Mouse (Mus musculus): ENCODE results near the gene Sema3a.

The Sema3a gene

GRCm38 (mm10) chr5:13125241-13125692, at the start of gene Sema3a:
Sema3a (plus strand) TSS chr5:13125414.
- no peak for DNase-seq (ENCODE audit: low spot score in 2 of 2)

DNA sequence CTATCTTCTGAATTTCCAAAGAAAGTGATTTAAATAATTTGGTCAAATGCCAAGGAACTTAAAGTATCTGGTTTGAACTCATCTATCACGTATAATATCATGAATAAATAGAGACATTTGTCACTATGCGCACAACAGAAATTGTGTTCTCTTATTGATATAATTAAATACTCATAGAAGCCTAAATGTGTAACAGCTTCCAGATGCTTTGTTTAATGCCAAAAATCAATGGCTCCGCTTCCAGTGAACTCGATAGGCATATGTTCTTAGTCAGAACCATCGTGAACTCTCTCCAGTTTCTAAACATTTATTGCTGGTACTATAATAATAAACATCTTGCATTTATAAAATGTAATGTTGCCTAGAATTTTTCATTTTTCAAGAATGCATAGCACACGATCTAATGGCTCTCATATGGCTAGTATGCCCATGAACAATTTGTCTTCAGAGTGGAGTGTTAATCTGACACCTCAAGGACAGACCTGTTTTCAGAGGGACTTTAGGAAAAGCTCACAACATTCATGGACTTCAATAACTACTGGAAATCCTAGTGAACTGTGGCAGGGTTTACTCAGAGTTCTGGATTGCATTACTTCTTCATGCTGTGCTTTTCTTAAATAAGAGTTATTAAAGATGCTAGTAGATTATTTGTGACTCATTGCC, 40.3 kb upstream of the Sema3a start:
- DNase-seq (ENCODE audit: low spot score in 2 of 2) = no peak

DNA sequence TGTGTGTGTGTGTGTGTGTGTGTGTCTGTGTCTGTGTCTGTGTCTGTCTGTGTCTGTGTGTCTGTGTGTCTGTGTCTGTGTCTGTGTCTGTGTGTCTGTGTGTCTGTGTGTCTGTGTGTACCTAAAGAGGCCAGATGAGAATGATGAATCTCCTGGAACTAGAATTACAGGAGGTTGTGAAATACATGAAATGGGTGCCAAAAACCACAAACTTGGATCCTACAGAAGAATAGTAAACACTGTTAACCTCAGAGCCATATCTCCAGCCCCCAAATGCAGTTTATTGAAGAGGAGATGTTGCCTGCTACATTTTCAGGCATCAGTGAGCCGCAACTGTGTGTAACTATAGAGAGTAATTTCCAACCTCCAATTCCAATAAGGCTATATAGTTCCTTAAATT, 34.8 kb upstream of the Sema3a start:
- no peak for DNase-seq (ENCODE audit: low spot score in 2 of 2)

DNA sequence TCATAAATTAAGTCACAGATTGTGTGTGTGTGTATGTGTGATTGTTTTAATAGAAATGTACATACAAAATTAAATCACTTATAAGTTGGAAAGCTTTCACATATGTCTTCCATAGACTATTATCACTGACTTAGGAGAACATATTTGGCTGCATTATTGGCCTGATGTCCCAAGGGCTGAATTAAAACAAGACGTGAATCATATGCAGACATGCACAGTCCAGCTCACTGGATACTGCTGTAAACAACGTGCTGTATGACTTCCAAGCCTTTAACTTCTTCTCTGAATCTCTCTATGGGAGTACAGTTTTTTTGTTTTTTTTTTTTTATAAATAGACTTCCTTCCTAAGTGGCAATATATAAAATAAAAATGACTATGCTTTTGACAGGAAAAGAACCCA, 15.7 kb upstream of the Sema3a start:
- DNase-seq (ENCODE audit: low spot score in 2 of 2) = no peak

- no peak for DNase-seq (ENCODE audit: low spot score in 2 of 2)
Observed at GRCm38 (mm10) chr5:13117236-13117635, 8.0 kb upstream of the Sema3a start.

DNA sequence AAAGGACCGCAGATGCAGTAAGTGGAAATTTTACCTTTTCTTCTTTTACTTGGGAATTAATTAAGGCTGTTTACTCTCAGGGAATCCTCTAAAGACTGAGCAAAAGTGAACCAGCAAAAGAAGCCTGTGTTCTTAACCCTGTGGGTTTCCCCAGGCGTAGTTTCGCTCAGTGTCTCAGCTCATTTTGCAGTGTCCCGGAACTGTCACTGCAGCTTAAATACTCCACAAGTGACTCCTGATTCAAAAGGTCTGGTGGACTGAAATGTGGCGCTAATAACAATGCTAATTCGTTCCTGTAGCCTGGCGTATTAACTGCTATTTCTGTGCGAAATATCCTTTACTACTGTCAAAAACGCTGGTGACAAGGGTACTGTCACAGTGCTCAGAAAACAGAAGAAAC, 543 bp downstream of the Sema3a start:
- no peak for DNase-seq (ENCODE audit: low spot score in 2 of 2)

DNA sequence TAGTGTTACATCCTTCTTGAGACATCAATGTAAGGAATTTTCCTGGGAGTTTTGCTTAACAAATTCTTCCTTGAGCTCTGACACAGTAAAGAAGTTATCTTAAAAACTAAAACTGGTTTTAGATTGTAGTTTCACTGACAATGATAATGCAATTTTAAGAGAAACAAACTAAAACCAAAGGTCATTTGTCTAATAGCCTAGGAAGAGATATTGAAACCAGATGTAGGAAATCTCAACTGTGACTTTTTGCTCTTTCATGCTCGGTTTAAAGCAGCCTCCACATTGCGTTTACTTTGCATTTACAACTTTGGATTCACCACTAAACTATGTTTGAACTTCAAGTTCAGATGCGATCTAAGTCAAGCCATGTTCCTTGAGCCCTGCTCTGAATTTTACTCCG, 982 bp downstream of the Sema3a start:
- DNase-seq (ENCODE audit: low spot score in 2 of 2) = no peak

- DNase-seq (ENCODE audit: low spot score in 2 of 2) = no peak
Observed at GRCm38 (mm10) chr5:13127121-13127520, 1.9 kb downstream of the Sema3a start.

DNA sequence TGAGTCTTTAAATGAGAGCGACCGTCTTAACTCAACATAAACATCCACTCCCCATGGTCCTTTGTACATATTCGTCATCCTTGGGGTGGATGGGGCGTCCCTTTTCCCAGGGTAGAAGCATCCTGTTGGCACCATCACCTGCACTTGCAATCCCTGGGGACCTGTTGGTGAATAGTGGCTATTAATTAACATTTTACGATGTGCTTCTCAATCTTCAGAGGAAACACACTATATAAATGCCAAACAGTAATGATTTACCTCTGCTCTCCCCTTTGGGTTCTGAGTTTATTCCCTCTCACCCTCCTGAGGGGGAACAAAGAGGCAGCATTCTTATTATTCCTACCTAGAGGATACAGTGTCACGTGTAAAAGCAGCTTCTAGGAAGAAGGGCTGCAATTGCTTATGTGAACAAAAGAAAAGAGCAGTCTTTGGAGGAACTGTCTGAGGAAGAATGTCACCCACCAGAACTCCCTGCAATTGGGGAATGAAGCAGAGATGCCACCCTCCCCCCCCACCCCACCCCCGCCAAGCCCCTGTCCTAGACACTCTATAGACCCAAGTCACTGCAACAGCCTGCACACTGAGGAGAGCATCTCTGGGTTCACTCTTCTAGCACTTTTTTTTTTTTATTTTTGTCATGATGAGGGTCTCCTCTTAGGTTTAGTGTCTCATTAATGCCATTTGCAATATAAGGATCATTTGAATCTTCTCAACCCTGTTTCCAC, 19.7 kb downstream of the Sema3a start:
- no peak for DNase-seq (ENCODE audit: low spot score in 2 of 2)

DNA sequence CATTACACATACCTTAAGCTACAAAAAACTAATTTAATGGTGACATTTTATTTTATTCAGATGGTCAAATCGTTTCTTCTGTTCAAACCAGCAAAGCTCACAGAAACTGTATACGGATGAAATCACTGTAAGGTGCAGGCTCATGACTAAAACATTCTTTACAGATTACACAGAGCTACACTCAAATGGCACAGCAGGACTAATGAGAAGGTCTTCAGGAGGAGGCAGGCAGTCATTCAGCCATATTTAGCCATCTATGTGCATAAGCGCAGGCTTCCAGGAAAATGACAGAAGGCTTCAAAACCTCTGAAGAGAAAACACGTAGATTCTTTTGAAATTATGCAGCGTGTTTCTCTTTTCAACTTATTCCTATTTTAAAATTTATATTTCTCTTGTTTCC, 24.7 kb downstream of the Sema3a start:
- DNase-seq (ENCODE audit: low spot score in 2 of 2) = no peak

DNA sequence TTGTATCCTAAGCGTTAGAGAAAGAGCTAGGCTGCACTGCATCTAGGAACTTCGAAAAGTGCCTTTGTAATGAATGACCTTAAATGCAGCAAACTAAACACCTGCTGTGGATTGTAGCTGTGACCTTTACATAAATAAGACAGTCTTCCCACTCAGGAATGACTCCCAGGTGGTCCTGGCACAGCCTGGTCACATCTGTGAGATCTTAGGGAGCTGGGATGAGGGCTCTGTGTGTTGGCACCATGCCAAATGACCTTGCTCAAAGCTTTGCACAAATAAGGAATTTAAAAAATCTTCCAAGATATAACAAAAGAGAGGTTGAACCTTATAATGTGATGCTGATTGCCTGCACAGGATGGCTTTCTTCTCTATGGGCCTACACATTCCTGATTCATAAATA, 25.8 kb downstream of the Sema3a start:
- no peak for DNase-seq (ENCODE audit: low spot score in 2 of 2)

DNA sequence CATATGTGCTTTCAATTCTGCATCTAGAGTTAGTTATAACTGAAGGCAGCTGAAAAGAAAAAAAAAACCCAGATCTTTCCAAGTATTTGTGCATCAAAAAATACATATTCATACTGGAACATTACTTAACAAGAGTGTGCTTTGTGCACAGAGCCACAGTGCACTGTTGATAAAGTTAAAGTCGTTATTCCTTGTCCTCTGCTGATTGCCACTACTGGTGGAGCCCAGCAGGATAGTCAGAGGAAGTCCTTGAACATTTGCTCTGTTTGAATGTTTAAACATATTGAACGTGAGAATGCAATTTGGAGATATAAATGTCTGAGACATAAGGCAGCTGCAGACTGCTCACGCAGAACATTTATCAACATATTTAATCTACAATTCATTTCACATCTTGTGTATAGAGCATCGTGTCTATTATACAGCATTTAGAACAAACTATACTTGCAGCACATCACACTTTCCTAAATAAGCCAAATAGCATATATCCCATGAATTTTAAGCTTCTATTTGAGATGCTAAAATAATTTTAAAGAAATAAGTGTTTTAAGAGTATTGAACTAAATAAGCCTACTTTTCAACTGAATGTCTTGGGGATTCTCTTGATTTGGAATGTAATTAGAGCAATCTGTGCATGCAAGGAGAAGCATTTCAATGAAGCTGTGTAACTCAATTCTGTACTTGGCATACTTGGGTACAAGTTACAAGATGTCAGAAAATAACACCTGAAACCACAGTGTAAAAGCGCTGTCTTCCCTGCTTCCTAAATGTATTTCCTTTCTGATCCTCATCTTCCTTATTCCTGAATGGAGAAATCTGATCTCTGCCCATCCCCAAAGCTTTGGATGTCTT, 32.8 kb downstream of the Sema3a start:
- no peak for DNase-seq (ENCODE audit: low spot score in 2 of 2)

DNA sequence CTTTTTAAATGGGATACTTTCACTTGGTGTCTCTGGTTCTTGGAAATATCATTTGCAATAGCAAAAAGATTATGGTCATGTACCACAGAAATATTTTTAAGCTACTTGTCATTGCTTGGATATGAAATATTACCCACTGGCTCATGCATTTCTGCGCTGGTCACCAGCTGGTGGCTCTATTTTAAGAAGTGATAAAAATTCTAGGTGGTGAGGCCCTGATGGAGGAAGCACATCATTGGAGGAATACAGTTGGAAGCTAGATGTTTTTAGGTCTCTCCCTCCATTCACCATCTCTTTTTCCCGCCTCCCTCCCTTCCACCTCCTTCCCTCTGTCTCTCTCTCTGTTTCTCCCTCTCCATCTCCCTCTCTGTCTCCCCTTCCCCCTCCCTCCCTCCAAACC, 57.0 kb downstream of the Sema3a start:
- DNase-seq (ENCODE audit: low spot score in 2 of 2) = no peak

- DNase-seq (ENCODE audit: low spot score in 2 of 2) = no peak
Observed at GRCm38 (mm10) chr5:13197886-13198285, 72.7 kb downstream of the Sema3a start.

DNA sequence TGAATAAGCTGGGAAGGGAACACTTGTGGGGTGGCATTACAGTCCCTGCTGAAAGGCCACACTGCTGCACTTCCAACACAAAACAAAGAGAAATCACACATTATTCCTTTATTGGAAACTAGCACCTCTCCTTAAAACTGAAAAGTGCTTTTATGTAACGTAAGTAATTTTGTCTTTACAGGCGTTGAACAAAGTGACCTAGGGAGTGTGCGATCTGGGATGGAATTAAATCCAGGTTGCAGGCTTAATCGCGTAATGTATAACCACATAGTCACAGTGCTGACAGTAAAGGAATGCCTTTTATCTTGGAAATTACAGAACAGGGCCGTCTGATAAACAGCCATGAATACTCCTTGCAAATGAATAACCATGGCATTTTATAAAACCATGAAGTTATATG, 74.5 kb downstream of the Sema3a start:
- DNase-seq (ENCODE audit: low spot score in 2 of 2) = no peak

GRCm38 (mm10) chr5:13255353-13255752, 130.1 kb downstream of the Sema3a start:
- no peak for DNase-seq (ENCODE audit: low spot score in 2 of 2)

DNA sequence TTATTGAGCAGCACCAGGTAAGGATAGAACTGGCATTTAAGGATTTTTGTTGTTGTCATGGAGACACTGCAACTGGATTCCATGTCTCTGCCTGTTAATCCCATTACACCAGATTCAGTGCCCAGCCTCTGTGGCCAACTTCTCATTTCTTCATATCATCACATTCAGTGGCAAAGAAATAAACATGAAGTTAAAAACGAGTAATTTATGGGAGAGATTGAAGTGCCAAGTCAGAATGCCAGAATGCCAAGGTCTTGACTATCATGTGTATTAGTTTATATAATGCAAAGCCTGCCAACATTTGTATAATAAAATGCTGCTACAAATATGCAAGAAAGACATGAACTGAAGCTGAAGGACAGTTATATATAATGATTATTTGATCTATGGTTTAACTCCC, 131.1 kb downstream of the Sema3a start:
- no peak for DNase-seq (ENCODE audit: low spot score in 2 of 2)

- peak; percentile 25 to 36 for DNase-seq (ENCODE audit: low spot score in 2 of 2)
Observed at GRCm38 (mm10) chr5:13263087-13263486, 137.9 kb downstream of the Sema3a start.

DNA sequence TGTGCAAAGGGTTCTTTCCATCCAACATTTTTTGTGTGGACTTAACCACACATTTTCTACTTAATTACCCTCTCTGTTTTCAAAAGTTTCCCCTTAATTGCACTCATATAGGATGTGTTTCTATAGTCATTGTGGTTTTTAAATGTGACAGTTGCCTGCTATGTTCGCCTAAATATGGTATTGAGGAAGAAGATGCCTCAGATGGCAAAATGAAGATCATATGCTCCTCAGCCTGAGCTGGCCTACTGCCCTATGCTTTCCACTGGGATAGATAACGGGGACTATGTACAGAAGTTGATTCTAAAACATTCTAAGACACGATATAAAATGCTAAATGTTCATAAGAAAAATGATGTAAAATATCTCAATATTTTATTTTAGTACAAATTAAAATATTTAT, 138.3 kb downstream of the Sema3a start:
- DNase-seq (ENCODE audit: low spot score in 2 of 2) = no peak

DNA sequence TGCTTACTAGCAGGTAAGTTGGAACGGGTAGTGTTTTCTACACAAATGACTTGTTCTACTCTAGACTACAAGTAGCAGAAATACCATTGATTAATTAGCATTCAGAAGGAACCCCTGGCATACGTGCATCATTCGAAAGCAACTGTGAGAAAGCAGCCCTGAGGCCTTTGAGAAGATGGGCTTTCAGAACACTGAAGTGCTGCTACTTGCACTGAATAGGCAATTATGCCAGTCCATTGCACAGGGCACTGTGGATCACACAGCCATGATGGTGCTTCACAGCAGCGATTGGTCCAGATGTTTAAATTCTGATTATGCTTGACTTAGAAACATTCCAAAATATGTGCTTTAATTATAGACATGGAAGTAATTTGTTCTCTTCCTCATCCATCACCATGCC, 187.5 kb downstream of the Sema3a start:
- DNase-seq (ENCODE audit: low spot score in 2 of 2) = no peak

GRCm38 (mm10) chr5:13313977-13314376, 188.8 kb downstream of the Sema3a start:
- no peak for DNase-seq (ENCODE audit: low spot score in 2 of 2)

DNA sequence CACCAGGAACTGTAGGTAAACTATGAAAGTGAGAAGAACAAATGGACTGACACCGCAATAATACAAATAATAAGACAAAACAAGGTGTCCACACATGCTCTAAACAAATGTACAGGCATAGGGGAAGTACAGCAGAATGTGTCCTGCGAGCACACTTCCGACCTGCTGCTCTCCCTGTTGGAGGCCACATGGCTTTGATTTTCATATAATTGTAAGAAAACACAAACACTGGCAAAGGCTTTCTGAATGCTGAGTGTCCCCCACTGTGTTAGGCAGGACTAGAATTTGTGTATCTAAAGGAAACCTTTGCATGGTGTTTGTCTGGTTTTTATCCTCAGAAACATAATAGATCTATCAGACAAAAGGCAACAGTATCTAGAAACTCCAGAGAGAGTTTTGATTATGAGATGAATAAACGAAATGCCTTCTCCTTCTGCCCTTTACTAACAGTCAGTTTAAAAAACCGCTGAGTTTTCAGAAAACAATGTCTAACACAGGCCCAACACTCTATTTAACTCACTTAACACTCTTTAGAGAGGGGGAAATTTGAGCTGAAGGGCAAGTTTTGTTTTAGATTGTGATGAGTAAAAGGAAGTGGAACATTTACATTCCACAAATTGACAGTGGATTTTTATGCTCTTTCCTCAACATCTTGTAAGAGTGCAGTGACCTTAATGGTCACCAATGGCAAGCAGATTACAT, 193.7 kb downstream of the Sema3a start:
- no peak for DNase-seq (ENCODE audit: low spot score in 2 of 2)
